Mouse (Mus musculus) midbrain, postnatal 0 days (tissue): ENCODE results near the gene Inhbb. TPM values are rescaled to one million over a fixed set of nuclear protein-coding genes. Genes with fewer than 3 reads are reported as not detected.

Experiments used
- ATAC-seq: fragments of 200-750 bp; cut with Nextera tagmentation; 2 replicates; pipeline ENCODE4 v1.8.0; 2017; ENCODE audit warnings: moderate number of reproducible peaks, mild to moderate bottlenecking, moderate TSS enrichment, moderate library complexity; ENCODE audit not compliant: low FRiP score
- DNase-seq: peaks from one replicate; pipeline ENCODE4 v3.0.0-alpha.2; 2015; ENCODE audit warnings: low spot score
- H3K27ac ChIP-seq: fragments of 300-500 bp; sonication (generic); 2 replicates; pipeline ENCODE4 v1.5.1; 2014; ENCODE audit warnings: low read depth, mild to moderate bottlenecking, low read length, mixed read lengths
- H3K27me3 ChIP-seq: fragments of 300-500 bp; sonication (generic); 2 replicates; pipeline ENCODE4 v1.6.1; 2014; ENCODE audit warnings: low read length, control low read depth, mixed read lengths; ENCODE audit not compliant: insufficient read depth
- H3K36me3 ChIP-seq: fragments of 300-500 bp; sonication (generic); 2 replicates; pipeline ENCODE4 v1.6.1; 2014; ENCODE audit warnings: low read length, control low read depth, mixed read lengths; ENCODE audit not compliant: insufficient read depth
- H3K4me1 ChIP-seq: fragments of 300-500 bp; sonication (generic); 2 replicates; pipeline ENCODE4 v1.6.1; 2014; ENCODE audit warnings: mild to moderate bottlenecking, control low read depth, antibody characterized with exemption, low read length, mixed read lengths; ENCODE audit not compliant: insufficient read depth
- H3K4me2 ChIP-seq: fragments of 300-500 bp; sonication (generic); 2 replicates; pipeline ENCODE4 v1.6.1; 2014; ENCODE audit warnings: low read depth, mild to moderate bottlenecking, low read length, mixed read lengths; ENCODE audit not compliant: poor library complexity, severe bottlenecking
- H3K4me3 ChIP-seq: fragments of 300-500 bp; sonication (generic); 2 replicates; pipeline ENCODE4 v1.5.1; 2014; ENCODE audit warnings: low read depth, mild to moderate bottlenecking, low read length, moderate library complexity
- H3K9ac ChIP-seq: fragments of 300-500 bp; sonication (generic); replicated peaks from 2 replicates; pipeline ENCODE4 v1.6.1; 2014; ENCODE audit warnings: mild to moderate bottlenecking, low read length, moderate library complexity, mixed read lengths; ENCODE audit not compliant: poor library complexity, severe bottlenecking
- H3K9me3 ChIP-seq: fragments of 300-500 bp; sonication (generic); 2 replicates; pipeline ENCODE4 v1.6.1; 2016; ENCODE audit warnings: low read length, control low read depth
- CTCF ChIP-seq: IDR thresholded peaks from 2 replicates; pipeline ENCODE4 v1.5.1; 2016; ENCODE audit warnings: antibody characterized with exemption, mild to moderate bottlenecking
- WGBS: fragments of 180-500 bp; shearing (Covaris S2); extraction: QIAGEN DNeasy Blood & Tissue Kit; methylation state at CpG from one replicate; pipeline ENCODE4 v1.1.7; 2014; 5-methylcytosine and 5-hydroxymethylcytosine counted together
- polyA plus RNA-seq: library from polyadenylated mRNA; unstranded; fragments of >200 nt; fragmentation: Nextera tagmentation; extraction: Ambion mirVana; gene quantifications from 2 replicates; pipeline ENCODE4 v1.2.1, GENCODE M21; 2015
- total RNA-seq: library from RNA; depleted of rRNA; stranded (reverse); fragments of >200 nt; gene quantifications from 2 replicates; pipeline ENCODE4 v1.2.3, GENCODE M21; 2014

Gene Inhbb
- total and polyA plus RNA-seq, 2 experiments from 2014 or later: 2.6 to 5.1 TPM

DNA sequence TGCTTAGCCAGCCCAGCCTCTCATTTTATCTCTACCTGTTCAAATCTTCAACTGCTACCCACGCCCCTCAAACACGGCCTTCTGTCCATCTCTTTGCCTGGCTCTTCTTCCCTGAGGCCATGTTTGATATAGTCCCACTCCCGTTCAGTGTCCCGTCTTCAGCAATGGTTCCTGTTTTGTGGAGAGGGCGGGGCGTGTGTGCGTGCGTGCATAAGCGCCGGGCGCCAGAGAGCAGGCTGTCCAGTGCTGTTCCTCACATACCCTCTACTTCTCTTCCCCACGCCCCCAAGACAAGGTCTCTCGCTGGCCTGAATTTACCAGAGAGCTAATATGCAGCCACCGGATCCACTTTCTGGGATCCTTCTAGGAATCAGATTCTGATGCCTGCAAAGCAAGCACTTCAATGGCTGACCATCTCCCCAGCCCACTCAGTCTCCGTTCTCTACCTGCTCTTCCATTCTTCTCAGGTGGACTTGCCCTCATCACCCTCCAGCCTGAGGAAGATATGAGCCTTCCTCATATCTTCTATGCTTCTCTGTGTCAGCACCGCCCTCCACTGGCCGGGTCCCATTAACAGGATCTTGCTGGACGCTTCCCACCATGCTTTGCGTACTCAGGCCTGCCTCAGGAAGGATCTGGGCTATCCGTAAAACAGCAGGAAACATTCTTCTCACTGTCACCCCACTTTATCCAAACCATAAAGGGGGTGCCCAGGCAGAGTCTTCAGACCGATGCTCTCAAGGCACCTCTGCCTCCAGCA lies 21.7 kb upstream of the Inhbb start:
- no peak for TF ChIP-seq CTCF
- no peak for ATAC-seq
- WGBS: 89% methylated on average over 21 of the region's 21 CpGs
- Histone ChIP-seq H3K27me3 (no peaks in the 10 kb centered on the region), H3K4me2 (no peak overlapping the region), H3K9ac (no peak overlapping the region), H3K36me3 (no peaks in the 10 kb centered on the region), H3K4me1 (no peaks in the 10 kb centered on the region), H3K27ac (no peak overlapping the region), H3K9me3 (no peaks in the 10 kb centered on the region), H3K4me3 (no peak overlapping the region)
- no peak for DNase-seq

GRCm38 (mm10) chr1:119442901-119443300 lies 20.9 kb upstream of the Inhbb start:
- DNase-seq (no peak), ATAC-seq (no peak)
- no peak overlapping the region for H3K9ac ChIP-seq
- no peak overlapping the region for H3K4me2 ChIP-seq
- TF ChIP-seq CTCF: no peak
- 93% methylated on average over 9 of the region's 9 CpGs for WGBS
- H3K4me1 ChIP-seq: no peaks in the 10 kb centered on the region
- no peaks in the 10 kb centered on the region for H3K9me3 ChIP-seq
- no peak overlapping the region for H3K4me3 ChIP-seq
- no peaks in the 10 kb centered on the region for H3K36me3 ChIP-seq
- no peak overlapping the region for H3K27ac ChIP-seq
- H3K27me3 ChIP-seq: no peaks in the 10 kb centered on the region

- DNase-seq: no peak
- ATAC-seq: no peak
- Histone ChIP-seq H3K27ac (no peak overlapping the region), H3K9ac (no peak overlapping the region), H3K9me3 (no peaks in the 10 kb centered on the region), H3K4me2 (no peak overlapping the region), H3K36me3 (no peaks in the 10 kb centered on the region), H3K4me1 (no peaks in the 10 kb centered on the region), H3K4me3 (no peak overlapping the region), H3K27me3 (no peaks in the 10 kb centered on the region)
- 94% methylated on average over 9 of the region's 9 CpGs for WGBS
- no peak for TF ChIP-seq CTCF
Observed at GRCm38 (mm10) chr1:119438105-119438637, 16.1 kb upstream of the Inhbb start.

- no peak overlapping the region for H3K4me3 ChIP-seq
- no peaks in the 10 kb centered on the region for H3K27me3 ChIP-seq
- ATAC-seq (no peak), DNase-seq (no peak)
- no peak overlapping the region for H3K27ac ChIP-seq
- no peaks in the 10 kb centered on the region for H3K9me3 ChIP-seq
- H3K4me1 ChIP-seq: no peaks in the 10 kb centered on the region
- WGBS: 60% methylated on average over 6 of the region's 6 CpGs
- no peak for TF ChIP-seq CTCF
- H3K36me3 ChIP-seq: no peaks in the 10 kb centered on the region
- H3K9ac ChIP-seq: no peak overlapping the region
- no peak overlapping the region for H3K4me2 ChIP-seq
Observed at GRCm38 (mm10) chr1:119437401-119437800, 15.4 kb upstream of the Inhbb start.

DNA sequence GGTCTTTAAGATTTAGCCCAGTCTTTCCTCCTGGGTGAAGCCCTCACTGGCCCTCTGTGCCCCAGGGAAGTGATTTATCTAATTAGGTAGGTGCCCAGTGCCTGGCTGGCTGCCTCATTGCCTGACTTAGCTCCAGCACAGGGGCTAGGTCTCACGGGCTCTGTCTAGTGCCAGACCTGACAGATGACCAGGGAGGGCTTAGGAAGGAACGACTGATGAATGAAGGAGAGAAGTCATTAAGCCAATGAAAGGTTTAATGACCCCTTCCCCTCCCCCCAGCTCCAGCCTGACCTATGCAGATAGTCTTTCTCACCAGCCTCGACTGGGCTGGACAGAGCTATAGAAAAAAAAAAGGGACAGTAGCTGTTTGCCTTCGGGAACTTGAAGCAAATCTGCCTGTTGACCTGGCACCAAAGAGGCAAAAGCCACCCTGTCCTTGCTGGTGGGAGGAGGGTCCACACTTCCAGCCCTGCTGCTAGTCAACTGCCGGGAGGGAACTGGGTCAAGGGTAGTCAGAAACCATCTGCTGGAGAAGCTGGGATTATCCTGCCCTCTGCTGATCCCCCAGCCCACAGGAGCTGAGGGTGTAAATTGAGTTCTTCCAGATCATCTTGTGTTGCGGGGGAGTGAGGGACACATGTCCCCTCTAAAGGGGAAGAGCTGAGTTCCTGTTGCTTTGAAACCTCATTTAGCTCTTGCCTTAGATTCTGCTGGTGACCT lies 2.3 kb upstream of the Inhbb start:
- no peaks in the 10 kb centered on the region for H3K36me3 ChIP-seq
- no peak overlapping the region for H3K4me3 ChIP-seq
- no peak for DNase-seq
- no peak overlapping the region for H3K4me2 ChIP-seq
- no peak for ATAC-seq
- no peak overlapping the region for H3K9ac ChIP-seq
- H3K27ac ChIP-seq: no peak overlapping the region
- no peaks in the 10 kb centered on the region for H3K9me3 ChIP-seq
- peaks cover 33% of the 10 kb centered on the region for H3K27me3 ChIP-seq
- TF ChIP-seq CTCF: no peak
- WGBS: 43% methylated on average over 6 of the region's 6 CpGs
- no peaks in the 10 kb centered on the region for H3K4me1 ChIP-seq

- TF ChIP-seq CTCF: peak; percentile 77
- ATAC-seq (0 out of 2 replicates have a peak, but pooled peaks have one; percentile 10), DNase-seq (peak; percentile 77)
- peaks cover 34% of the 10 kb centered on the region for H3K27me3 ChIP-seq
- H3K4me2 ChIP-seq: no peak overlapping the region
- no peak overlapping the region for H3K9ac ChIP-seq
- 5% methylated on average over 14 of the region's 14 CpGs for WGBS
- H3K9me3 ChIP-seq: no peaks in the 10 kb centered on the region
- no peaks in the 10 kb centered on the region for H3K36me3 ChIP-seq
- H3K27ac ChIP-seq: no peak overlapping the region
- no peaks in the 10 kb centered on the region for H3K4me1 ChIP-seq
- H3K4me3 ChIP-seq: no peak overlapping the region
Observed at GRCm38 (mm10) chr1:119423510-119423909, 1.5 kb upstream of the Inhbb start.
